Mouse (Mus musculus) urinary bladder, postnatal 4 days (tissue): ENCODE results near the gene Miip.
"Not testable (repeated sequence)": the region's sequence is repeated elsewhere in the genome, so short reads cannot be mapped to it uniquely, and the experiment has no call there.

Experiments used
- DNase-seq, 2 experiments: peaks; one replicate each; pipeline ENCODE4 v3.0.0; 2021 to 2022; ENCODE audit warnings: low spot score in 2 of 2

Miip gene

DNA sequence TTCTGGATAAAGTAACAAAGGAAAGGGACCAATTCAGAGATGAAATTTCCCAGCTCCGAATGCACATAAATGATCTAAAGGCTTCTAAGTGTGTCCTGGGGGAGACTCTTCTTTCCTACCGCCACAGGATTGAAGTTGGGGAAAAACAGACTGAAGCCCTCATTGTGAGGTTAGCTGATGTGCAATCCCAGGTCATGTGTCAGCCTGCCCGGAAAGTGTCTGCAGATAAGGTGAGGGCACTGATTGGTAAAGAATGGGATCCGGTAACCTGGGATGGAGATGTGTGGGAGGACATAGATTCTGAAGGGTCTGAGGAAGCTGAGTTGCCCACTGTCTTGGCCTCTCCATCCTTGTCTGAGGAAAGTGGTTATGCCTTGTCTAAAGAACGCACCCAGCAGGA lies 622 bp upstream of the Miip start:
- DNase-seq, result no peak

DNA sequence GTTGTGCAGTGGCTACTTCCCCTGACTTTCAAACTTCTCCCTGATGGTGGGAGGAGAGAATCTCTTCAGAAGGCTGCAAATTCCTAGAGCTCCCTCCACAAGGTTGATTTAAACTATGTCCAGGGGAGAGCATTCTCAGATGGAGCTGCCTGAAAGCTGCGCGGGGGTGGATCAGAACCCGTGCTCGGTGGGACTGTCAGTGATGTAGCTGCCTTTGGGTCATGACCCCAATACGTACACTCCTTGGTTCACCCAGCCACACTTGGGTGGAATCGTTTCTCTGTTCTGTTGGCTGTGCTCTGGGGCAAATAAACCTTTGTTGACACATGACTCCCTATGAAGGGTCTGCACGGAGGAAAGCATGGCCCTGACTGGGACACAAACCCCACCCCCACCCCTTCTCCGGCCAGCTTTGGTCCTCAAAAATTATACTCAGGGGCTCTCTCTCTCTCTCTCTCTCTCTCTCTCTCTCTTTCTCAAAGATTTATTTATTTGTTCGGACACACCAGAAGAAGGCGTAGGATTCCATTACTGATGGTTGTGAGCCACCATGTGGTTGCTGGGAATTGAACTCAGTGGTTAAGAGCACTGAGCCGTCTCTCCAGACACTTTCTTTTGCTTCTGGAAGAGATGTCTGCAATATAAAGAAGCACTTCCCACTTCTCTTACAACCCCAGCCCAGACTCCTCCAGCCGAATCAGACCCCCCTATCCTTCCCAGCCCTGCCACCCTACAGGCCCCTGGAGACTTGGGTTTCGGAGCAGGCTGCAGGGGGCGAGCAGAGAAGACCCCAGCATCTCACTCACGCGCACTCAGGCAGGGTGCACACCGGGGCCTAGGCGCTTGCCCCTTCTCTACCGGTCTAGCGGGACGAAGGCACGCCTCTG lies 810 bp downstream of the Miip start:
- DNase-seq, result no peak

GRCm38 (mm10) chr4:147866793-147867192 lies 1.8 kb downstream of the Miip start:
- DNase-seq, result not testable (repeated sequence)

GRCm38 (mm10) chr4:147866056-147866455 lies 2.6 kb downstream of the Miip start:
- DNase-seq, result no peak

DNA sequence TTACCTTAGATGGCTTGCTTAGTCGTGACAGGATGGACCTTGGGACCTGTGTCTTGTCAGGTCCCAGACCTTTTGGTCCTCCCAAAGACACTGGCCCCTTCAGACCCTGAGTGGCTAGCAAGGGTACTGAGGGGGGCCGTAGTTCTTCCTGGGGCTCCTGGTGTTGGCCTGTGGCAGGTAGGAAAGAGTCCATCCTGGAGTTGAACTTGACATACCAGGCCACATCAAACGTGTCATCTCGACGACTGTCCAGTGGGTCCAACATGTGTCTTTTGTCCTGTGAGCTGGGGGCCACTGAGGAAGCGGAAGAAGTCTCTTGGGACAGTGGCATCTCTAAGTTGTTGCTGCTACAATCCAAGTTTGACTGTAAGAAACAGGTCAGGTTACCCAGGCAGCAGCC lies 3.0 kb downstream of the Miip start:
- DNase-seq, result no peak

DNA sequence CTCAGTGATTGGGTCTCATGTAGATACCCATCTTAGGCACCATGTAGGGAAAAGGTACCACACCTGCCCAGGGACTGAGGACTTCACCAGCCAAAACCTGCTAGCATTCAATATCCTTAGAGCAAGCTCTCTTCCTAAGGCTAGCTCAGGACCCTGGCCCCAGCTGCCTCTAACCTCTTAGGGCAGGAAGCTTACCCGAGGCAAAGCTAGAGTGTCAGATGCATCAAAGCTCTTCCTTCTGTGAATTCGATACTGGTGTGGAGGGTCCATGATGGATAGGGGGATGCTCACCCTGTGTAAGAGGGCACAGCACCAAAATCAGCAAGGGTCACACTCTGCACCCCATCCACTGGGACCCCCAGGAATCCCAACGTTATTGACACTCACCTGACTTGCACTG lies 6.6 kb downstream of the Miip start:
- no peak for DNase-seq

DNA sequence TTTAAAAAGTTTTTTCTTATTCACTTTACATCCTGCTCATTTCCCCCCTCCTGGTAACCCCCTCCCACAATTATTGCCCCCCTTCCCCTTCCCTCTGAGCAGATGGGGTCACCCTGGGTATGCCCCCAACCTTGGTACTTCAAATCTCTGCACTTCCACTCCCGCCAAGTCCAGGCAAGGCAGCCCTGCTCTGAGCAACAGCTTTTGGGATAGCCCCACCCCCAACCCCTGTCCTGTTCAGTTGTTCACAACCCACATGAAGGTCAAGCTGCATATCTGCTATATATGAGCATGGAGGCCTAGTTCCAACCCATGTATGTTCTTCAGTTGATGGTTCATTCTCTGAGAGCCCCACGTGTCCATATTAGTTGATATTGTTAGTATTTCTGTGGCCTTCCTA lies 17.8 kb downstream of the Miip start:
- DNase-seq, result no peak

DNA sequence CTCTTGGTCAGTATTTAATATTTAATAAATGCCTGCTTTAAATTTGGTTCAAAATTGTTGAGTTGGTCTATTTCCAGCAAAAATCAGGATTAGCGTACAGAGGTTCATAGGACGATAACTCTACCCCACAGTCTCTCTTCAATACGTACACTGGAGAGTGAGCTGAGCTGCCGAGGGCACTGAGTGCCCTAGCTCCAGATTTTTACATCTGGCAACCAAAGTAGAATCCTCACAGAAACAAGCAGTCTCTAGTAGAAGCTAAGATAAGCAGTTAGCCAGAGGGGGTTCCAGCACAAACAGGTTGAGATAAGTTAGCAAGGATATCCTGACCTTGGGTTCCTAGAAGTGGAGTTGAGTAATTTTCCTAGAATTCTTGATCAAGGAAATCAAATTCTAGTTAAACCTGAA lies 20.0 kb downstream of the Miip start:
- no peak for DNase-seq

- DNase-seq, result peak in 1 of 2 experiments; percentile 34
These were observed 20.7 kb downstream of the Miip start, which contains the start of gene Zfp933 for GRCm38 (mm10) chr4:147847614-147848583. Gene Zfp933, minus strand, starts transcription at chr4:147848366.

GRCm38 (mm10) chr4:147842871-147843270 lies 25.7 kb downstream of the Miip start:
- no peak for DNase-seq

GRCm38 (mm10) chr4:147839282-147839681 lies 29.3 kb downstream of the Miip start:
- peak; percentile 47 to 83 for DNase-seq

DNA sequence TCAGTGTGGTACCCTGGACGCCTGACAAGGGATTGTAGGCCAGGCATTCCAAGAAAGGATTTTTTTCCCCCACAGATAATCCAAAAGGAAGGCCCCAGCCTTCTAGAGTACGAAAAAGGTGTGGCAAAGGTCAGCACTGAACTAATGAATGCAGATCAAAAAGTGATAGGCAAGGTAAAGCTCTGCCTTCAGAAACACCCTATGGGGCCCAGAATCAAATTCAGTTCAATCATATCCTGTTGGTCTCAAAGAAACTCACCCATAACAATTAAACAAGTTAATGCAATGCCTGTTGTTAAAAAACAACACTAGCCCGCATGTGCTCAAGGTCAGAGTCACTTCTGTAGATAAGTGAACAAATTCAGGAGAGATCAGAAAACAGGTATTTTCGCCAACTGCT lies 44.2 kb downstream of the Miip start:
- DNase-seq, result no peak

DNA sequence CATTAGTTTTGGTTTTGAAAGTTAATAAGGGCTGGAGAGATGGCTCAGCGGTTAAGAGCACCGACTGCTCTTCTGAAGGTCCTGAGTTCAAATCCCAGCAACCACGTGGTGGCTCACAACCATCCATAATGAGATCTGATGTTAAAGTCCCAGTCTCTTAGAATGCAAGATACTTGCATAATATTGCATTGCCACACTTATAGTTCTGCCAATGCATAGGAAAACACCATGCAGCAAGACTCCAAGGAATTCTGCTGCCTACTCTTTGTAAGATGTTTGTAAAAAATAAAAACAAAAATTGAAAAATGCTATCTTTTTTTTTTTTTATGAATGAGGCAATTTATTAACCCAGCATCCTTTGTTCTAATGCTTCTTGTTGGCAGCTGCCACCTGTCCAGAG lies 47.2 kb downstream of the Miip start:
- not testable (repeated sequence) for DNase-seq

- not testable (repeated sequence) for DNase-seq
These were observed 49.0 kb downstream of the Miip start for GRCm38 (mm10) chr4:147819659-147820058.

DNA sequence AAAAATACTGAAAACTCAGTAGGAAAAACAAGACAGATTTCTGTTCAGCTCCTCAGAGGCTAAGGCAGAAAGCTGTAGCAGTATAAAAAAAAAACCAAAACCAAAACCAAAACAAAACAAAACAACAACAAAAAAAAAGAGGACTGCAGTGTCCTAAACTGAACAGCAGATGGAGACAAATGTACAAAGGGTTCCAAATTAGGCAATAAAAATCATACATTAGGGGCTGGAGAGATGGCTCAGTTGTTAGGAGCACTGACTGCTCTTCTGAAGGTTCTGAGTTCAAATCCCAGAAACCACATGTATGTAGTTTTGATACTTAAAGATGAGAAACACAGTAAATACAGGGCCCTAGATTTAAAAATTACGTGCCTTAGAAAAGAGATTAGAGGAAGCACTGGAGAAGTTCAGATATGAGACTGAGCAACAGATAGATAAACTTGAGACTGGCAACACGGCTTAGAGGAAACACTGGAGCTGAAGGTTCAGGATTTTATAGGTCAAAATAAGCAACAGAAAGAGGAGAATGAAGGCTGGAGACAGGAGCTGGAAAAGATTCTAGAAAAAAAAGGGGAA lies 53.9 kb downstream of the Miip start:
- DNase-seq, result no peak

DNA sequence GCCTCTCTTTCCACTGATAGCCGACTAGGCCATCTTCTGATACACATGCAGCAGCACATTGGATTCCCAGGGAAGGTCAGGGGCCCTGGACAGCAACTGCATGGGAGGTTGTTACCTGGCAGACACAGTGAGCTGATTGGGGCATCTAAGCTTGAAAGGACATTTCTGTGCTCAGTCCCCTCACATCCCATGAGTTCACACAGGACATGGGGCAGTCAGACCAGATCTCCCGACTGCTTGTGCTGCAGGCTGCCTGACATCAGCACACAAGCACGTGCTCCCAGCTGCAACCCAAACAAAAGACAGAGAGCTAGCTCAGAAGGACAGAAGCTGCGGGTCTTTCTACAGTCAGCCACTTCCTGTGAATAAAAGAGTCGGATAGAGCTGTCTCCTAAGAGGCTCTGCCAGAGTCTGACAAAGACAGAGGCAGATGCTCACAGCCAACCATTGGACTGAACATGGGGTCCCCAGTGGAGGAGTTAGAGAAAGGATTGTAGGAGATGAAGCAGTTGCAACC lies 55.3 kb downstream of the Miip start:
- DNase-seq, result no peak
